Mouse (Mus musculus) skeletal muscle tissue, adult 2 months (tissue): Measurements from ENCODE around the gene Tnfsf18.
A peak's percentile ranks its signal among the peaks of the same experiment; 100 is the strongest.

Source experiments
- DNase-seq: peaks from one replicate; pipeline ENCODE4 v3.0.0-alpha.2; 2012; ENCODE audit warnings: low read depth, low spot score

Gene Tnfsf18

GRCm38 (mm10) chr1:161494343-161494742 is at the start of gene Tnfsf18:
Gene Tnfsf18, plus strand, starts transcription at chr1:161494655.
- DNase-seq, result peak; percentile 68

DNA sequence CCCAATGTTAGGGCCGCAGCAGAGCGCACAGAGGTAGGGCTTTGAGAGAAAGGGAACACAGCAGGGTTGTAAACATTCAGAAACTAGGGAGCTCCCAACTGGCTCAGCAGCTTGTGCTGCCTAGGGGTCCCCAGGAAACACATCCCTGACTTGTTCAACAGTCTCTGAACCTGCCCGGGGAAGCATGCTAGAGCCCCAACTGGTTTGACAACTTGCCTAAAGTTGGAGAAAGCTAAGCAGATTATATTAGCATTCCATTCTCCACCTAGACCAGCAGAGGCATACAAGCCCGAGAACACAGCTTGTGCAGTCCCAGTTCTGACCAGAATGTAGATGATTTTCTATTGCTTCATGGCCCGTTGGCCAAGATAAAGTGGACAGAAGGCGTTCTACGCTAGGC is 49.6 kb upstream of the Tnfsf18 start:
- no peak for DNase-seq

DNA sequence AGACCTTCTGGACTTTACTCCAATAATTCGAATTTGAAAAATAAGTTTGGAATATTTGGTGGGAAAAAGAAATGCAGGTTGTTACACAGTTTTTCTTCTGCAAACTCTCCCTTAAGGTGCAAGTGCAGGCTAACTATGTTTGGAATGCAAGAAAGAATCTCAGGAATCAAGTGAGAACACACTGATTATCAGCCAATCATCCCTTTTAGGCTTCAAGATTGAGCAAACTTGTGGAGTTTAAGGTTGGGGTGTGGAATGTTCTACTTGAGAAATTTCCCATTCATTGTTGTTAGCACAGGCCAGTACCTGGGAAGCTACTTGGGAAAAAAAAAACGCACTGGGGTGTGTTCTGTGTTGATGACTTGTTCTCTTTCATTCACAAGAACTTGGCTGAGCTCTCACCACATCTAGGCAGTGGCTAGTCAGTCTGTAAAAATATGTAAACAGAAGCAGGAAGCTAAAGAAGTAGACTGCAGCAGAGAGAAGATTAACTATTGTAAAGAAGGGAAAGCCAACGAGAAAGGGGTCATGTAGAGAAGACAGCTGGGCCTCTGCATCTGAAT is 42.7 kb upstream of the Tnfsf18 start:
- no peak for DNase-seq

- DNase-seq, result no peak
Observed at GRCm38 (mm10) chr1:161452250-161452649, 42.2 kb upstream of the Tnfsf18 start.

- peak; percentile 76 for DNase-seq
Observed at GRCm38 (mm10) chr1:161463388-161464085, 30.9 kb upstream of the Tnfsf18 start.

GRCm38 (mm10) chr1:161477221-161477620 is 17.2 kb upstream of the Tnfsf18 start:
- DNase-seq, result no peak

DNA sequence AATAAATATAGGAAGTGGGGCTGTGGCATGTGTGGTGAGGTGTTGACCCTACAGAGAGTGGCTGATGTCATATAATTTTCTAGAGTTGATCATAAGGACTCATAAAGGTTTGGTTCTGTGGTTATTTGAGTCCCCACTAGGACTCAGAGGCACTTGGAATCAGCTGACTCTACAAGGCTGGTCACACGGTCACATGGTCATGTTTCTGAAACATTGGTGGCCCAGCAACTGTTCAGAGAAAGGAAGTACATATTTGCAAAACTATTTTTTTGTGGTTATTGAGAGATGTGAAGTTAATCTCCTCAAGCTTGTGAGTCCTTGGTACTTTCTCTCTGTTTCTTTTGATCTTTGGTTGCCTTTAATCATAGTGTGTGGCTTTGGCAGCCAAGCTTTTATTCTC is 14.6 kb upstream of the Tnfsf18 start:
- DNase-seq, result no peak

DNA sequence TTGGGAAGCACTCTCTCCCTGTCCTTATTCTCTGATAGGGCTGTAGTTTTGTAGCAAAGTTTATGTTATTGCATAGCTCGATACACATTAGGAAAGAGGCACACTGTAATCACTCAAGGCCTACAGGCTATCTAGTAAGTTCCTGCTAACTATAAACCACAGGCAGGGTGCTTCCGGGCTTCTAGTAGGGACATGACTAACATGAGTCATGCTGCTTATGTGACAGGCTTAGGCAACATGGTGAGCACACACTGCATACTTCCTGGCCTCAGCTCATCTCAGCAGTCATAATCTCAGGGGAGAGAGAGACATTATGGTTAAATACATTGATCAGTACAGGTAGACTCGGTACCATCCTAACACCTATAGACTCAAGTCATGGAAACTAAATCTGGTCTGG is 12.2 kb upstream of the Tnfsf18 start:
- no peak for DNase-seq

DNA sequence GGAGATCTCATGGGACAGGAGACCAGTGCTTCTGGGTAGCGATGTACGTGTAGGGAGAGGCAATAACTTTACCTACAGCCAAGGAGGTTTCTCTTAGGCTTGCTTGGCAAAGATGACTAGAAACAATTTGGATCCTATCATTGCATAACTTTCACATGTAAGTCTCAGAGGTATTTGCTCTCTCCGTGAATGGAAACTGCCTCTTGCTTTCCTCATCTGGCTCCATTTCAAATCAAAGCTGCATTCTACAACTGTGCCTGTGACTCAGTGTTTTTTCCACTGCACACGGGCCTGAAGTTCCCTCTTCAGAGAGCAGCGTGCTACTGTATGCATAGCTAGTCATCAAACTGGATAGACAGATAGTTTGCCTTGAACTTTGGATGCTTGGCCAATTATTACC is 7.4 kb upstream of the Tnfsf18 start:
- DNase-seq, result peak; percentile 31

GRCm38 (mm10) chr1:161491766-161492165 is 2.7 kb upstream of the Tnfsf18 start:
- no peak for DNase-seq

DNA sequence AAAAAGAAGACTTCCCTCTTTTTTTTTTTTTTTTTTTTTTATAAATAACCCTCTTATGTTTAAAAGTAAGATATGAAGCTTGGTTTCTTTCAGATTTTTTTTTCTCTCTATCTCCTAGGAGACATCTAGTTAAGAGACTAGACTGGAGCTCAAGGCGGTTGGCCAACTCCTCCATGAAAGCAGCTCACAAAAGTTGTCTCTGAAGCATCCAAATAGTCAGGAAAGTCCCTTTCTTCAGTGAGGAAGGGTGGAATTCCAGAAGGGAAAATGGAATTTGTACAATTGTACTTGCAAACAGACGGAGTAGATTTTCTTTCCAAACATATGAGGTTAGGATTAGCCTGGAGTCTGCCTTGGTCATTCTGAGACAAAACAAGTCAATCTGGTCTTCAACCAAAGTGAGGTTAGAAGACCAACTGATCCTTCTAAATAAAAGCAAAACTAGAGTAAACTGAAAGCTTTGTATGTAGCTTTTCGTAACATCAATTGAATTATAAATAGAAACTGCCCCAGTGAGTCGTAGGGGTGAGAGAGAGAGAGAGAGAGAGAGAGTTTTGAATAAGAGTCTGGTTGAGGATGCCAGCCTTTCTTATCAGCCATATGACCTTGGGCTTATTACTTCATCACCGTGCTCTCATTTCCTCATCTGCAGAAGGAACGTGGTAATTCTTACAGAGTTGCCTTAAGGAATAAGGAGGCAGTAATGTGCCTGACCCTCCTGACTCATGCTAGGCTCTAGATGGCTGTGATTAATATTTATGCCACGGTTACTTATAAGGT is 2.6 kb downstream of the Tnfsf18 start:
- DNase-seq, result no peak

DNA sequence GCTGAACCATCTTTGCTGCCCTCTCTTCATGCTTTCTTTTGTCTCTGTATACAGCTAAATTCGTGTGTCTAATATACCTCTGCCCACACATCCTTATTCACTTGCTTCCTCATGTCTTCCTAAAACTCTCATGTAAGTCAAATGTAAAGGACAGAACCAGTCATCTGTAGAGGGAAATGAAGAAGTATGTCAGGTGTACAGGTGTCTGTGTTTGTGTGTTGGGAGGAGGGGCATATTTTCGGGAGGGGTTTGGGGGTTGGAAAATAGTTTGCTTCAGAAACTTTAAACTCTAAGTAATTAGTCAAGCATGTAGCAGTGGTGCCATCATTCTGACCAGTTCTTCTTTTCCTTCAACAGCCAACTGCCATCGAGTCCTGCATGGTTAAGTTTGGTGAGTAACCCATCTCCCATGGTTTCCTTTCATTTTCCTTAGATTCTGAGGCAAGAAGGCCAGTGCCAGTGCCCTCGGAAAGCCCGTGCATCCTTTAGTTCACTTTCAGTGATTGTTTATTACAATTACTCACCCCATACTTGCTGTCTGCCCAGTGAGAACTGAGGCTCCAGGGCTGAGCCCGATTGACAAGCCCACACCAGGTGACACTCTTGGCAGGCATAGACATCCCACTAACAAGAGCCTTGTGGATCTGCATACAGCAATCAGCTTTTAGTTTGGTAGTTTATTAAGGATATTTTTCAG is 5.8 kb downstream of the Tnfsf18 start:
- no peak for DNase-seq

- DNase-seq, result no peak
Observed at GRCm38 (mm10) chr1:161500811-161501146, 6.3 kb downstream of the Tnfsf18 start.

DNA sequence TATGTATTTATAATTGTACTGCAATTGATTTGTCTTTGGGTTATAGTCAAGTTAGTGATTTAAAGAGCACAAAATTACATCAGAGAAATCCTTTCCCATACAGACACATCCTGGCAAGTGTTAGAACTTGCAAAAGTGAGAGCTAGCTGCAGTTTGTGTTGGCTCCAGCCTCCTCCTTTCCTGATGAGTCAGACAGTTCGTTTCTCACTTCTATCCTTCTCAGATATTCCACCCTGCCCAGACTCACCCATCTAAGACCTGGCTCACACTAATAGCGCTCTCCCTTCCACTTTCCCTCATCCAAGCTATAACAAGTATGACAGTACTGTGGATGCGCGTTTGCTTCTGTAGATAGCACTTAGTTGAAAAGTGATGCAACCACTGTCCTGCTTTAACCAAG is 11.9 kb downstream of the Tnfsf18 start:
- no peak for DNase-seq

DNA sequence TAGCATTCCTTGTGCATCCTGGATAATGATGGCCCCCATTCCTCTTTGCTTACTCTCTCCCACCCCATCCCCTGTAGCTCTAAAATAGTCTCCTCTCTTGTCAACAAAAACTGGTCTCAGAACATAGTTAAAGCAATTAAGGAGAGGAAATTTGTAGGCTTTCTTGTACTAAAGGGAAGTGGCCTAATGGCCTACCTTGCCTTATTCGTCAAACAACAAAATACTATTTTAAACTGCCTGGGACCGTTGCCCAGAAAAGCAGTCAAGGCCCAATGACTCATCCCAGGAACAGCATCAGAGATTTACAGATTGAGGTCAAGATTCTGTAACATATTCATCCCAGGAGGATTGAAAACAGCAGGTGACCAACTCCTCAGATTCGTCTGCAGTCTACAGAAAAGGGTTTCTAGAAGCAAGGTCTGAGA is 13.2 kb downstream of the Tnfsf18 start:
- DNase-seq, result peak; percentile 77

DNA sequence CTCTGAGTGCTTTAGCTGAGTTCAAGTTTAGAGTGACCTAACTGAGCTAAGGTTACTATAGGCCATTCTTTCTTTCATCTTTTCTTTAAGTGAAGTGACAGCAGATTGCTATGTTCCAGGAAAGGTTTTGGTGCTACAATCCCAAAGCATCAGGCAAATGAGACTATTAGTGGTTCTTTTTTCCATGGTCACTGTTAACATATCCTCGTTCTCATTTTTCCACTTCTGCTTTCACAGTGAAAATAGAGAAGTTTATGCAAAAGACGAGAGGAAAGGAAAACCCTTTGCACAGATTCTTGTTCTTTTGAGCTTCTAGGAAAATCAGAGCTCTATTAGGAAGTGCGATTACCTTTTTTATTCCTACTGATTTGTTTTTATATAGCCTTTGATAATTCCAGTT is 22.9 kb downstream of the Tnfsf18 start:
- no peak for DNase-seq

- no peak for DNase-seq
Observed at GRCm38 (mm10) chr1:161520223-161520622, 25.8 kb downstream of the Tnfsf18 start.

- no peak for DNase-seq
Observed at GRCm38 (mm10) chr1:161528173-161528572, 33.7 kb downstream of the Tnfsf18 start.

DNA sequence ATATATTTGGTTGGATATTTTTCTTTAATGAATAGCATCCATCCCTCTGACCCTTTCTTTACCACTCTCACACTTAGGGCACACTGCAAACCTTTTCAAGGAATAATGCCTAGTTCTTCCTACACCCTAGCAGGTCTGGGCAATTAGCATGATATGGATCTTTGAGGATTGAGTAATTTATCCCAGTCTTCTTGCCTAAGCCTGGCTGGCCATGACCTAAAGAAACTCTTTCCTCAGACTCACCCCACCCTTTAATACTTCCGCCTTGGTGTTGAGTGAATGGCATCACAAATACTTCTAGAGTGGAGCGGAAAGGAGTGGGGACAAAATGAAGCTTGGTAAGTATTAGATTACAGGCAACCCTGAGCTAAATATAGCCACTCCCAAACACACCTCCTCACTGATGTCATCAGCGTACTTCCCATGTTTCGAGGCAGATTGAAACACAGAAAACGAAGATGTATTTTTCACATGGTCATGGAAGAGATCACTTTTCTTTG is 56.2 kb downstream of the Tnfsf18 start:
- no peak for DNase-seq

DNA sequence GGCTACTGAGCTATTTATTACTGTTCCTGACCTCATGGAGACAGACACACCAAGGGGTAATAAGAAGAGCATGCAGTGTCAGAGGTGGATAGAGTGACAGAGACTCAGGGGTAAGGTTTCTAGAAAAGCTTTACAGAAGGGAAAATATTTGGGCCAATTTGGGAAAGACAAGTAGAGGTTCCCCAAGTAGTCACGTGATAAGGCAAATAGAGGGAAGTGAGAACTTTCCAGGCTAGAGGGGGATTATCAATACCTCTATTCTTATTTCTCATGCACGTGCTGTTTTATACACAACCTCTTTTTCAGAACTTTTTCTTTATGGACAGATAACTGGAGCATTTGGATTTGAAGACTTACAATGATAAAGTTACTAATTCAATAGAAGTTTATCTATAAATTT is 57.6 kb downstream of the Tnfsf18 start:
- DNase-seq, result no peak
